In the genomic region with DNA sequence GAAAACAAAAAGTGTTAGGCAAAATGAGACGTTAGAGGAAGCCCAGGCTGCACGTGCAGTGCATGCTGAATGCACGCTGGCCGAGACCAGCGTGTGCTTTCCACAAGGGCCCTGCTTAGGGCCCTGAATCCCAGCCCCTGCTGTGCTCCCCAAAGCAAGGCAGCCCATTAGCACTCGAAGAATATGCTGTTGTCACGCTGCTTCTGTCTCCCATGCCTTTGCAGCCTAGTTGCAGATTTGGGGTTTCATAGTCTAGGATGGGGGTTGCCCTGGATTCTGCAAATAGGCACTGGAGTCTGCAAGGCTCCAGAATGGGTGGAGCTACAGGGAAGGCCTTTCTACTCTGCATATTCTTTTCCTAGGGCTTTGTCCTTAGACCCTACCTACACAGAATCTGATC, we compare ENCODE assay signal across 11 mouse cellular contexts.
DNase-seq lines count a peak whose midpoint lies in the region; ATAC-seq lines count a peak whose summit lies in the region.
"Had no signal": no experiment of that assay in that cellular context is flagged by ENCODE, and none has a peak within 500 bp of the region (broad histone marks: within the 10 kb centered on the region; RNA-seq: fewer than 3 reads in every experiment).

No protein-coding gene starts in this region.

- H3K9me3 ChIP-seq in hindbrain, embryonic 14.5 days (ENCODE audit: control insufficient read depth, low read length): no peaks in the 10 kb centered on the region
- no peaks in the 10 kb centered on the region for H3K9me3 ChIP-seq in midbrain, embryonic 11.5 days (ENCODE audit: control insufficient read depth, low read length)
- H3K9me3 ChIP-seq: embryonic facial prominence, embryonic 12.5 days had no signal

- peak; percentile 84; the same call in 1 of the 2 replicates for ATAC-seq in hindbrain, embryonic 14.5 days (ENCODE audit: low FRiP score)
- ATAC-seq in midbrain, embryonic 11.5 days (ENCODE audit: low FRiP score): peak; percentile 71; the same call in 1 of the 2 replicates
- ATAC-seq in CD4-positive, CD25-positive, alpha-beta regulatory T cell, adult 4 months: no peak
- ATAC-seq: Patski had no signal

- H3K27me3 ChIP-seq in hindbrain, embryonic 14.5 days (ENCODE audit: control insufficient read depth, insufficient read depth, low read length): no peaks in the 10 kb centered on the region
- H3K27me3 ChIP-seq in midbrain, embryonic 11.5 days (ENCODE audit: control insufficient read depth, insufficient read depth, low read length): no peaks in the 10 kb centered on the region
- H3K27me3 ChIP-seq: embryonic facial prominence, embryonic 12.5 days; Patski had no signal

- no peaks in the 10 kb centered on the region for H3K36me3 ChIP-seq in hindbrain, embryonic 14.5 days (replicated peaks; ENCODE audit: control insufficient read depth, insufficient read depth)
- H3K36me3 ChIP-seq in midbrain, embryonic 11.5 days (ENCODE audit: control insufficient read depth, insufficient read depth, low read length): no peaks in the 10 kb centered on the region
- H3K36me3 ChIP-seq: embryonic facial prominence, embryonic 12.5 days had no signal

- peaks cover 9% of the 10 kb centered on the region for H3K4me1 ChIP-seq in hindbrain, embryonic 14.5 days (replicated peaks; ENCODE audit: control insufficient read depth, insufficient read depth, low read length)
- H3K4me1 ChIP-seq in midbrain, embryonic 11.5 days (ENCODE audit: control insufficient read depth, insufficient read depth, low read length): 0 out of 2 replicates have a peak, but pooled peaks cover 2% of the 10 kb centered on the region
- H3K4me1 ChIP-seq: embryonic facial prominence, embryonic 12.5 days had no signal

- H3K4me2 ChIP-seq in hindbrain, embryonic 14.5 days (replicated peaks): no peak overlapping the region
- no peak overlapping the region for H3K4me2 ChIP-seq in midbrain, embryonic 11.5 days
- H3K4me2 ChIP-seq: embryonic facial prominence, embryonic 12.5 days had no signal

- H3K4me3 ChIP-seq in hindbrain, embryonic 14.5 days (replicated peaks; ENCODE audit: low read length): no peak overlapping the region
- no peak overlapping the region for H3K4me3 ChIP-seq in midbrain, embryonic 11.5 days (ENCODE audit: low read depth, low read length)
- H3K4me3 ChIP-seq: embryonic facial prominence, embryonic 12.5 days had no signal

- WGBS in hindbrain, embryonic 14.5 days: 14% methylated on average over 7 of the region's 7 CpGs
- WGBS in midbrain, embryonic 11.5 days: 24% methylated on average over 7 of the region's 7 CpGs

- H3K9ac ChIP-seq in hindbrain, embryonic 14.5 days: no peak overlapping the region
- peak overlapping the region; percentile 24; the same call in 1 of the 2 replicates for H3K9ac ChIP-seq in midbrain, embryonic 11.5 days (ENCODE audit: low read length)
- H3K9ac ChIP-seq: embryonic facial prominence, embryonic 12.5 days had no signal

- DNase-seq in embryo, embryonic 11 days: peak; percentile 28
- no peak for DNase-seq in embryo, embryonic 10 days (ENCODE audit: low spot score)
- peak; percentile 35 for DNase-seq in hindbrain, embryonic 14.5 days (ENCODE audit: low spot score)
- peak; percentile 83 for DNase-seq in midbrain, embryonic 11.5 days (ENCODE audit: low spot score, missing footprints)
- peak; percentile 59 to 68 for DNase-seq in right cerebral cortex, postnatal 10 days (ENCODE audit: low spot score in 2 of 2)
- no peak for DNase-seq in urinary bladder, postnatal 36 days (ENCODE audit: low spot score in 2 of 2)
- DNase-seq in adrenal gland, postnatal 36 days: no peak
- DNase-seq: kidney, adult 18-20 months had no signal

- peak overlapping the region; percentile 10; the same call in 1 of the 2 replicates for H3K27ac ChIP-seq in hindbrain, embryonic 14.5 days
- H3K27ac ChIP-seq in midbrain, embryonic 11.5 days (ENCODE audit: low read depth, low read length): no peak overlapping the region
- H3K27ac ChIP-seq: embryonic facial prominence, embryonic 12.5 days had no signal

Comparison
In these comparisons a context has a peak if more than half of its experiments do, and no peak if none do; other contexts are left out.
1. DNase-seq: peak in embryo, embryonic 11 days (single experiment), hindbrain, embryonic 14.5 days (single experiment), midbrain, embryonic 11.5 days (single experiment) and right cerebral cortex, postnatal 10 days (2 of 2); none in embryo, embryonic 10 days (single experiment), urinary bladder, postnatal 36 days (0 of 2) and adrenal gland, postnatal 36 days (0 of 2).